Mouse (Mus musculus) hematopoietic stem cell, adult 5-6 weeks (primary cell): ENCODE data around the gene Gm8251. TPM values are rescaled to one million over a fixed set of nuclear protein-coding genes. Genes with fewer than 3 reads are reported as not detected.

Experiments
- total RNA-seq: library from RNA; stranded (forward); fragments of 172-1452, 232-1000 nt; gene quantifications from 2 replicates; pipeline ENCODE4 v1.2.3, GENCODE M21; 2017

Gm8251 gene
- total RNA-seq, 1 experiment from 2014 or later = 0.65 TPM

Other genes with a start within 250 kb of the Gm8251 start
- 27.6 and 43.6 TPM in 2 replicates for gene Uxs1, start 234.1 kb downstream of the Gm8251 start, total RNA-seq
- gene Tpp2, start 128.3 kb downstream of the Gm8251 start, total RNA-seq = 103 and 116 TPM in 2 replicates
- 0.06 TPM in 1 of 2 replicates, not detected in the other for gene Mettl21c, start 41.9 kb downstream of the Gm8251 start, total RNA-seq
- 32.3 and 50.5 TPM in 2 replicates for gene Tex30, start 40.5 kb upstream of the Gm8251 start, total RNA-seq
- gene Kdelc1, start 56.9 kb upstream of the Gm8251 start, total RNA-seq = 25.1 and 26.5 TPM in 2 replicates
- gene Bivm, start 57.0 kb upstream of the Gm8251 start, total RNA-seq = 23.8 and 29.0 TPM in 2 replicates
- gene Ercc5, start 85.8 kb upstream of the Gm8251 start, total RNA-seq = 16.2 and 18.8 TPM in 2 replicates
- not detected in 2 replicates for gene Mettl21e, start 157.0 kb upstream of the Gm8251 start, total RNA-seq